Mouse (Mus musculus): ENCODE measurements at regions not wholly inside any gene's neighbourhood (a gene's known extent, or its start where the extent isn't known, plus 50 kb on each side); places are given as distances from the start of the nearest gene placed in this dataset.

DNA sequence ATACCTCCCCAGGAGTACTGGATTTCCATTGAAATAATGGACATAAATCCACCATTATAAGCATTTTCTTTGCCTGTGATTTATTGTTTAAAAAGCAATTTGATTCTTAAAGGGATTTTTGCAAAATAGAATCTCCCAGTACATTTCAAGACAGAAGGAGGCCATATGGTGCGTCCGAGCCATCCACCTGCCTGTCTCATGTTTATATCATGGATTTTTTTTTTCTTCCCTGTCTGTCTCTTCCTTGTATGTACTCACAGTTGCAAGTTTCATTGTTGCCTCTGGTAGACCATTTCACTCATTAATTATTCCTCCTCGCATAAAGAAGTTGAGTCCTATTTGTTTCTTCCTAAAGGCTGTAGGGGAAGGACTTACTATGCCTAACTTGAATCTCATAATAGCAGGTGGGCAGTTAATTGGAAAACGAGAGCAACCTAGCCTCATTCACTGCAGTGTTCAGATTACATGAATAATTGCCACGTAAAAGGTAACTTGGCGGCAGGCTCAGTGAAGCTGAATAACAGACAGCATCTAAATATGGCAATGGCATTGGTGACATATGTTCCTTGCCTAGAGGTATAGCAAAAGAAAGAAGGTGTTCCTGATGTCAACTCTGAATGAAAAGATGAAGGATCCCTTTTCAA, 421.5 kb upstream of the Nrp1 start:
- ATAC-seq (ENCODE audit: low FRiP score, low read depth), result no peak
- Histone ChIP-seq H3K36me3 (no peaks in the 10 kb centered on the region), H3K27me3 (no peaks in the 10 kb centered on the region), H3K4me2 (replicated peaks) (no peak overlapping the region), H3K9ac (replicated peaks) (no peak overlapping the region), H3K4me1 (peaks cover 14% of the 10 kb centered on the region), H3K27ac (replicated peaks) (no peak overlapping the region), H3K9me3 (no peaks in the 10 kb centered on the region), H3K4me3 (no peak overlapping the region)
- WGBS, result 80% methylated on average over 6 of the region's 6 CpGs

DNA sequence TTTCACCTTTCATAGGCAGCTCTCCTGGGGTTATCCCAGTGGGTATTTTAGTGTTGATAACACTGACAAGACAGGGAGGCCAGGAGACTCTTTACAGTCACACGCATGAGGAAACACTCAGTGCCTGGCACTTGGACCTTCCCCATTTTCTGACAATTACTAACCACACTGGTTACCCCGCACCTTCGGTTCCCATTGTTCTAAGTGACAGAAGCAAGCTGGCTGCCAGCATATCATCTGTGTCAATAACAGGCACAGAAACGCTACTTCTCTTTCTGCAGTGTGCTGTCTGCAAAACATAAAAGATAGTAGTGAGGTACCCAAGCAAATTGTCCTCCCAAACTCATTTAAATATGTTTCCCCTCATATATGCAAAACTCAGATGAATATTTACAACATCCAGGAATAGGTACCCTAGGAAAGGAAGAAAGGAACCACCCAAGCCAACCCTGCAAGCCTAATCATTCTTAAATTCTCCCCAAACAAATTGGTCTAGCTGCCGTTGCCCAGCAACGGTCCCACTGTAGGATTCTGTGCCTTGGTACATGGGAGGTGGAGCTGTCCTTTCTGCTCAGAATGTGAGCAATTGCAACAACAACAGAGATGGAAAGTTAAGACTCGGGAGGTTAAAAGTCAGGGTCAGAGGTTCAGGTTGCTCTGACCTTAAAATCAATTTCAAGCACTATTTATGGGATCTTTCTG, 419.0 kb upstream of the Nrp1 start:
- Histone ChIP-seq H3K9ac (replicated peaks) (no peak overlapping the region), H3K27me3 (no peaks in the 10 kb centered on the region), H3K4me2 (replicated peaks) (no peak overlapping the region), H3K27ac (replicated peaks) (no peak overlapping the region), H3K4me3 (no peak overlapping the region), H3K36me3 (no peaks in the 10 kb centered on the region), H3K4me1 (peaks cover 14% of the 10 kb centered on the region), H3K9me3 (no peaks in the 10 kb centered on the region)
- ATAC-seq (ENCODE audit: low FRiP score, low read depth), result peak; percentile 47; the same call in 1 of the 2 replicates
- 38% methylated on average over 7 of the region's 7 CpGs for WGBS

DNA sequence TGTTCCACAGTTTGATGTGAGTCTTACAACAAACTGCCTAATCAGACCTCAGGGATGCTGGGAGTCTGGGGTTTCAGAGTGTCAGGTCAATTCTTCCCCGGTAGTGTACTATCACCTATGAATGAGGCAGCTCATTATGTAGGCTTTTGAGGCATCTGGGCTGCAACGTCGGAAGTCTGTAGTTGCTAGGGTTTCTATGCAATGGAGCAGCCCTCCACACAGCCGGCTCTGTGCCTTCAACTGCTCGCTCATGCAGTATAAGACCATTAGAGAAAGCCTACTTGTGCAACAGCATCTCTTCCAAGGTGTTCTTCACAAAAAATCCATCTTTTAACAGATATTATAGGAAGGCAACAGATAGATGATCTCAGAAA, 418.4 kb upstream of the Nrp1 start:
- H3K9me3 ChIP-seq, result no peaks in the 10 kb centered on the region
- H3K9ac ChIP-seq (replicated peaks), result no peak overlapping the region
- no peaks in the 10 kb centered on the region for H3K27me3 ChIP-seq
- no peak overlapping the region for H3K4me2 ChIP-seq (replicated peaks)
- peaks cover 14% of the 10 kb centered on the region for H3K4me1 ChIP-seq
- 19% methylated on average over 5 of the region's 5 CpGs for WGBS
- no peak overlapping the region for H3K4me3 ChIP-seq
- no peak for ATAC-seq (ENCODE audit: low FRiP score, low read depth)
- no peak overlapping the region for H3K27ac ChIP-seq (replicated peaks)
- H3K36me3 ChIP-seq, result no peaks in the 10 kb centered on the region

DNA sequence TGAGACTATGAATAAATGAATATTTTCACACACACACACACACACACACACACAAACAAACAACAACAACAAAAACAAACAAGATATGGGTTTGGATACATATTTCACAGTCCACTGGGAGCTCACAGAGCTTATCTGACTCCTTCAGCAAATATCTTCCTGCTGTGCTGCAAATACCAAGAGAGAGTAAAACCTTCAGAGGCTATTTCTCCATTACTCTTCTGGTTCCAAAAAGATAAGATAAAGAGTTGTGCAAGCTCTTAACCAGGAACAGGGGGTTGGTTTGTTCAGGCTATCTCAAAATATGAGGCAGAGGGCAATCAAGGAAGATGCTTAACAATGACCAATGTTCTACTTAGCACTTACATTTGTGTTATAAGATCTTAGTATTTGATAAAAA, 416.1 kb upstream of the Nrp1 start:
- Histone ChIP-seq H3K4me1 (peaks cover 14% of the 10 kb centered on the region), H3K36me3 (no peaks in the 10 kb centered on the region), H3K27ac (replicated peaks) (no peak overlapping the region), H3K4me2 (replicated peaks) (no peak overlapping the region), H3K9me3 (no peaks in the 10 kb centered on the region), H3K9ac (replicated peaks) (no peak overlapping the region), H3K27me3 (no peaks in the 10 kb centered on the region), H3K4me3 (no peak overlapping the region)
- ATAC-seq (ENCODE audit: low FRiP score, low read depth), result no peak

DNA sequence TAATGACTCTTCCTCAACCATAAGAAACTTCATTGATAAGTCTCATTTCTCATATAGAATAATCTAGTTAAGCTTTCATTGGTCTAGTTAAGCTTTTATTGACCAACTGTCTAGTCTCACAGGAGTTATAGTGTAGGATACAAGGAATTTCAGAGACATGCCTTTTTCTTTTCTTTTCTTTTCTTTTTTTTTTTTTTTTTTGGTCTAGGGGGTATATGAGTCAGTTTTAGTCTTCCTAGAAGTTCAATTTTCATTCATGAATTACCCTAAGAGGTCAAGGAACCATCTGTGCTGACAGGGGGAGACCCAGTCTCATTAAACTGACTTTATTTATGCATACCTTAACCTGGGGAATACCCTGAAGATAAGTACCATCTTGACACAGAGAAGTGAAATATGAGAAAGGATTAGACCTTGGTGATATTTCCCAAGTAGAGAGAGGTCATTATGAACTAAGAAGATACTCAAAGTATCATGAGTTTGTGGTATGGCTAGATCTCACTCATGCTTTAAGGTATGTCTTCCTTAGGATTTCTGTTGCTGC, 413.4 kb upstream of the Nrp1 start:
- ATAC-seq (ENCODE audit: low FRiP score, low read depth), result no peak
- Histone ChIP-seq H3K9me3 (no peaks in the 10 kb centered on the region), H3K4me2 (replicated peaks) (no peak overlapping the region), H3K27ac (replicated peaks) (no peak overlapping the region), H3K27me3 (no peaks in the 10 kb centered on the region), H3K9ac (replicated peaks) (no peak overlapping the region), H3K4me1 (0 out of 2 replicates have a peak, but pooled peaks cover 3% of the 10 kb centered on the region), H3K4me3 (no peak overlapping the region), H3K36me3 (no peaks in the 10 kb centered on the region)

DNA sequence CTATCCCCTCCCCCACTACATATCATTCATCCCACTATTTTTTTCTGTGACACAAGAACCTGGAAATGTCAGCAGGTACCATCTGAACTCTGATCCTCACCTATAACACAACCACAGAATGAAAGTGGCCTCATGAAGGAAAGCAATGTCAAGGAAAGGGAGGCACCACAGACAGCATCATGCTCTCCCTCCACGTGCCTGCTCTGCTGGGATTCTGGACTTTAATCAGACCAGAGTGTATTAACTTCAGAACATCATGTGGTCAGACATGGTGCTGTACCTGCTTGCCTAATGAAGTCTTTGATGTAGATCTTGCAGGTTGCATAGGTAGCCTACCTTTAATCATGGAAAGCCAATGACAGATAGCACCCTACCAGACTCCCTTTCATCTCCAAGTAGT, 400.8 kb upstream of the Nrp1 start:
- Histone ChIP-seq H3K9ac (replicated peaks) (no peak overlapping the region), H3K4me2 (replicated peaks) (no peak overlapping the region), H3K36me3 (no peaks in the 10 kb centered on the region), H3K27ac (replicated peaks) (no peak overlapping the region), H3K4me1 (peaks cover 8% of the 10 kb centered on the region; the same call in 1 of the 2 replicates), H3K4me3 (no peak overlapping the region), H3K9me3 (no peaks in the 10 kb centered on the region), H3K27me3 (no peaks in the 10 kb centered on the region)
- 74% methylated on average over 1 of the region's 1 CpGs for WGBS
- no peak for ATAC-seq (ENCODE audit: low FRiP score, low read depth)

DNA sequence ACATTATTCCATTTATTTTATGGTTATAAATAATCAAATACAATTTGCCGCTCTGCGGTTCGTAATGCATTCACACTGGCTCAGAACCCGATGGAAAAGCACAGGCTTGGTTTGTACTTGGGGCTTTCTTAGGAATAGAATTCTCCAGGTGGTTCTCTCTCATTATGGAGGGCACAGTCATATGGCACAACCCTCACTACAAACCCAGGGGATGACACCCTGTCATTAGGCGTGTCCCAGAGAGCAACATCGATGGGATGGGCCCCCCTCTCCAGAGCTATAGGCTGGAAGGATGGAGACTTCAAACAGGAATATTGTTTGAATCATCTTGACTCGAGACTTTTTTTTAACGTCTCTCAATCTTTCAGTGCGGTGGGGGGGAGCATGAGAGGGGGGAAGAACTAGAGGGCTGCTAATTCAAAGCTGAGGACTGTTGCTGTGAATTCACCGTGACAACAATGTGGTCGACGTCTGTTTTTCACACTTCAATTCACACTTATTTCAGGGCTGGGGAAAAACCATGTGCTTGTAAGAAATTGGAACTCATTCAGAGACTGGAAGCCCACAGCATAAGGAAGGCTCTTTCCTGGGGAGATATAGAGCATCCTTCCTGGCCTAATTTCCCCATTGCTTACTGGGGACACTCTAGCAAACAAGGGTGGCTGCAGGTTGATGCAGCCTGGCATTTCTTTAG, 399.9 kb upstream of the Nrp1 start:
- H3K27me3 ChIP-seq, result no peaks in the 10 kb centered on the region
- H3K9ac ChIP-seq (replicated peaks), result no peak overlapping the region
- no peak overlapping the region for H3K27ac ChIP-seq (replicated peaks)
- no peaks in the 10 kb centered on the region for H3K36me3 ChIP-seq
- WGBS, result 68% methylated on average over 12 of the region's 12 CpGs
- H3K9me3 ChIP-seq, result no peaks in the 10 kb centered on the region
- no peak for ATAC-seq (ENCODE audit: low FRiP score, low read depth)
- H3K4me3 ChIP-seq, result no peak overlapping the region
- H3K4me1 ChIP-seq, result peaks cover 8% of the 10 kb centered on the region; the same call in 1 of the 2 replicates
- H3K4me2 ChIP-seq (replicated peaks), result no peak overlapping the region

DNA sequence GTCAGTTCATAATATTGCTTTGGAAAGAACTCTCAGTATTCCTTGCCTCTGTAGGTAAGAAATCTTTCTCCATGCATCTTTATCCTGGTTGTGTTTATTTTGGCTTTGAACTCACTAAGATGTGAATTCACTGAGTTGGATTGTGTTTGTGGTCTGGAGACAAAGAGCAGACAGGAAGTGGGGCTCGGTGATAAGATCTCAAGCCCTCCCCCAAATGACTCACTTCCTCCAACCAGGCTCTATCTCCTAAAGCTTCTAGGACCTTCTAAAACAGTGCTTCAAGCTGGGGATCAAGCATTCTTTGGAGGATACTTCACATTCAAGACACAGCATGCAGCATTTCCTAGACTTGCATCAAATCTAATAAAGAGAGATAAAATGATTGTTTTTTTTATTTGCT, 395.5 kb upstream of the Nrp1 start:
- no peak overlapping the region for H3K4me3 ChIP-seq
- H3K27me3 ChIP-seq, result no peaks in the 10 kb centered on the region
- WGBS, result 84% methylated on average over 1 of the region's 1 CpGs
- ATAC-seq (ENCODE audit: low FRiP score, low read depth), result no peak
- no peak overlapping the region for H3K4me2 ChIP-seq (replicated peaks)
- no peak overlapping the region for H3K27ac ChIP-seq (replicated peaks)
- no peaks in the 10 kb centered on the region for H3K36me3 ChIP-seq
- H3K9ac ChIP-seq (replicated peaks), result no peak overlapping the region
- no peaks in the 10 kb centered on the region for H3K9me3 ChIP-seq
- H3K4me1 ChIP-seq, result peaks cover 8% of the 10 kb centered on the region; the same call in 1 of the 2 replicates

DNA sequence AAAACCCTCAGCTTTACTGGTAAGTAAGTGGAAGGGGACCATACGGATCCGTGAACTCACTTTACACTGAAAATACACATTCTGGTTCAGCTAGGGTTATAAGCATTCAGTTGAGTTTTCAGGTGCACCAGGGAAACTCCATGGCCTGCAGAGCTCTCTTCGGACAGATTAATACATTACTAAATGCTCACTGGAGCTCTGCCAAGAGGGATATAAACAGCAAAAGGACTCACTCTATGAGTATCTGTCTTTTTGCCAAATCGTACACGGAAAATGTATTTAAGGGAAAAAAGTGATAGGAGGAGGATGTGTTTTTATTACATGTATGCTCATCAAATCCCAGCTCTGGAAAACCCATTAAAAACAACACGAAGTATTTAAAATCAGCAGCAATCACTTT, 394.8 kb upstream of the Nrp1 start:
- no peaks in the 10 kb centered on the region for H3K27me3 ChIP-seq
- H3K4me1 ChIP-seq, result peaks cover 5% of the 10 kb centered on the region; the same call in 1 of the 2 replicates
- H3K4me3 ChIP-seq, result no peak overlapping the region
- no peaks in the 10 kb centered on the region for H3K9me3 ChIP-seq
- whole genome bisulfite sequencing, result 94% methylated on average over 6 of the region's 6 CpGs
- no peak for ATAC-seq (ENCODE audit: low FRiP score, low read depth)
- H3K27ac ChIP-seq (replicated peaks), result no peak overlapping the region
- no peak overlapping the region for H3K9ac ChIP-seq (replicated peaks)
- no peak overlapping the region for H3K4me2 ChIP-seq (replicated peaks)
- no peaks in the 10 kb centered on the region for H3K36me3 ChIP-seq

DNA sequence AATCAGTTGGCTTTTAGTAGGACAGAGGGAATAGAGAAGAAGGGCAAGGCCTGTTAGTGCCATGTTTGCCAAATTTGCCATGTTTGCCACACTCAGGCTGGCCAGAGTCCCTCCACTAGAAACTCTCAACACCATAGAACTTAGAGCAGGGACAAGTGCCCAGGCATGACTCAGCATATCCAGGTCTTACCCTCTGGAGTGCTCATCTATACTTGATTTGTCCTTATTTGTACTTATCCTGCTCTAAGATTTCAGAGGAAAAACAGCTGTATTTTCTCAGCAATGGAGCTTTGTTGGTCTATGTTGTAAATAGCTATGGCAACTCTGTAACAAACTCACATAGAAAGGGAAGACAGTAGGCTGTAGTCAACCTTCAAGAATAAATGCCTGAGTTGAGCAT, 393.6 kb upstream of the Nrp1 start:
- ATAC-seq (ENCODE audit: low FRiP score, low read depth), result no peak
- no peak overlapping the region for H3K27ac ChIP-seq (replicated peaks)
- no peak overlapping the region for H3K4me2 ChIP-seq (replicated peaks)
- no peak overlapping the region for H3K4me3 ChIP-seq
- no peaks in the 10 kb centered on the region for H3K36me3 ChIP-seq
- H3K9ac ChIP-seq (replicated peaks), result no peak overlapping the region
- H3K27me3 ChIP-seq, result no peaks in the 10 kb centered on the region
- no peaks in the 10 kb centered on the region for H3K9me3 ChIP-seq
- H3K4me1 ChIP-seq, result no peaks in the 10 kb centered on the region; the same call in 1 of the 2 replicates

DNA sequence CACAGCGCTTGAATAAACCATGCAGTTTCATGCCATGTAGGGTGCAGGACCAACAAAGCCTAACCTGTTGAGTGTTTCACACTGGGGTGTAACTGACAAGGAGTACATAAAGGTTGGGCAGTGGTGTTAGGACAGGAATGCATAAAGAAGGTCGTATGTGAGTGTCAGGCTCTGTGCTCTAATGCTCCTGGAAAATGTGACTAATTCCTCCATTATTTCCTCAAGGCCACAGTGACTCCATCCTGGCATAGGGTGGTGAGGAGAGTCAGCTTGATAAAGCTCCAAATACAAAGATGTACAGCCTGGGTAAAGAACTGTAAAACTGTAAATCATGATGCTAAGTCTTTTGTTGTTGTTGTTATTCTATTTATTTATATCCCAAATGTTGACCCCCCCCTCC, 393.1 kb upstream of the Nrp1 start:
- 83% methylated on average over 2 of the region's 2 CpGs for WGBS
- Histone ChIP-seq H3K9ac (replicated peaks) (no peak overlapping the region), H3K27me3 (no peaks in the 10 kb centered on the region), H3K4me1 (no peaks in the 10 kb centered on the region), H3K36me3 (no peaks in the 10 kb centered on the region), H3K27ac (replicated peaks) (no peak overlapping the region), H3K4me2 (replicated peaks) (no peak overlapping the region), H3K9me3 (no peaks in the 10 kb centered on the region), H3K4me3 (no peak overlapping the region)
- ATAC-seq (ENCODE audit: low FRiP score, low read depth), result no peak

DNA sequence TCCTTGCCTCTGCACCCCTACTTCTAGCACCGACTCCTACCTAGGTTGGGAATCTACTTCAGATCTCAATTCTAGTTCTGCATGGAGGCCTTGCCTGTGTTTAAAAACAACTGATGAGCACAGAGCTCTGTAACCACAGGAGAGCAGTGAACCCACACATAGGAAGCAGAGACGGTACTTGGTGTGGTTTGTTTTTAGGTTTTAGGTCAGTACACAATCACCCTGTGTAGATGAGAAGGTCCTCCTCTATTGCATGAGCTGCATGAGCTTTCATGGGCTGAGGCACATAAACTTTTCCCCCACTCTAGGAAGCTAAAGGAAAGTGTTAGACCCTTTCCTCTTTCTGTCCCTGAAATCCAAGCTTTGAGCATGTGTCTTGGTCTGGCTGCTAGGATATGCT, 390.4 kb upstream of the Nrp1 start:
- H3K27ac ChIP-seq (replicated peaks), result no peak overlapping the region
- no peaks in the 10 kb centered on the region for H3K27me3 ChIP-seq
- H3K4me2 ChIP-seq (replicated peaks), result no peak overlapping the region
- H3K9ac ChIP-seq (replicated peaks), result no peak overlapping the region
- no peak for ATAC-seq (ENCODE audit: low FRiP score, low read depth)
- no peaks in the 10 kb centered on the region for H3K36me3 ChIP-seq
- no peaks in the 10 kb centered on the region for H3K4me1 ChIP-seq
- H3K4me3 ChIP-seq, result no peak overlapping the region
- H3K9me3 ChIP-seq, result no peaks in the 10 kb centered on the region
- WGBS, result 92% methylated on average over 2 of the region's 2 CpGs

All from midbrain, embryonic 12.5 days (tissue).